Mouse (Mus musculus): ENCODE data around the gene Ccdc144b.

Gene Ccdc144b

GRCm38 (mm10) chr3:36053447-36053846 lies at the start of gene Ccdc144b:
Ccdc144b (minus strand) TSS chr3:36053547.
- no peak for DNase-seq

- no peak for DNase-seq
Measured at GRCm38 (mm10) chr3:36095371-36095770, 42.0 kb upstream of the Ccdc144b start.

DNA sequence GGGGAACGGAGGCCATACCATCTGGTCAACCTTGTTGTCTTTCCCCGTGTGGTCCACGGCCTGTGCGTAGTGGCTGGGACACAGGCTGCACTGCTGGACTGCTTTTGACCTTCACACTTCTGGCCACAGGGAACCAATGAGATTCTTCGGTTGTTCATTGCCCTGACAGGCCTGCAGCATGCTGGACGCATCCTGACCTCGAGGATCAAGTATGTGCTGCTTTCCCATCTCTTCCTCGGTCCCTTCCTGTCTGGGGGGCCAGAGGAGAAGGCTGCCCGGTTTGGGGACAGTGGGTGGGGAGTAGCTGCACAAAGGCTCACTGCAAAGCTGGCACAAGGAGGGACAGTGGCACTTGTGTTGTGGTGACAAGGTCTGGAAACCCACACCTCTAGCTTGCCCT lies 34.2 kb upstream of the Ccdc144b start:
- DNase-seq = no peak

- no peak for DNase-seq
Measured at GRCm38 (mm10) chr3:36085394-36085793, 32.0 kb upstream of the Ccdc144b start.

DNA sequence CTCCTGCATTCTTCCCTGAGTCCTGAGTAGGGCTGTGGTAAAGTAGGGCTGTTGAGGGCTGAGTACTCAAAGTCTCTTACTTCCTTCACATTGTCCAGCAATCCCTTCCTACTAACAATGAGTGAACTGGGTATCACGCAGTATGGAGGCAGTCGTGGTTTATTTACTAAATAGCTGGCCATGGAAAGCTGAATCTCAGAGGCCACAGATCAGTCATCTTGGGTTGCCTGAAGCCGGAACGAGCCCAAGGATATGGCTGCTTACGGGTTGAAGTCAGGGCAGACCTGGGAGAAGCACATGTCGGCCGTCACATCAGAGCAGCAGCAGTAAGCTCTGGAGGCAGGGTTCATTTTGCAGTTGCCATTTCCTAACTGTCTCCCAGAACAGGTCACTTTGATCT lies 30.0 kb upstream of the Ccdc144b start:
- DNase-seq = no peak

DNA sequence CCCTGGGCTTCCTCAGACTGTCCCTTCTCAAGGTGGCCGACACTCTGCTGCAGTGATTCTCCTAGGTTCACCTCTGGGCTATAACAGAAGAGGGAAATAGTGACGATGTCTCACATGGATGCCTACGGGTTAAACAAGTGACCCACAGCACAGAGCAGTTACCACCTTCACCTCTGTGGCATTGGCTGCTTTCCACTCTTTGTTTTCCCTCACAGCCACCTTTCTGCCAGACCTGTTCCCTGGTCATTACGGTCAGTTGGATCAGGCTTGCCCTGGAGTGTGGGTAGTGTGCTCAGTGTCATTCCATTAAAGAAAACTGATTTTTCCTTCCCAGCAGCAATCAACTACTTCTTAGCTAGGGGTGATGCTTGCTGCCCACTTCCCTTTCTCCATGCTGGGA lies 29.5 kb upstream of the Ccdc144b start:
- DNase-seq = no peak

- DNase-seq = no peak
Measured at GRCm38 (mm10) chr3:36080741-36081140, 27.4 kb upstream of the Ccdc144b start.

- DNase-seq = no peak
Measured at GRCm38 (mm10) chr3:36079886-36080285, 26.5 kb upstream of the Ccdc144b start.

DNA sequence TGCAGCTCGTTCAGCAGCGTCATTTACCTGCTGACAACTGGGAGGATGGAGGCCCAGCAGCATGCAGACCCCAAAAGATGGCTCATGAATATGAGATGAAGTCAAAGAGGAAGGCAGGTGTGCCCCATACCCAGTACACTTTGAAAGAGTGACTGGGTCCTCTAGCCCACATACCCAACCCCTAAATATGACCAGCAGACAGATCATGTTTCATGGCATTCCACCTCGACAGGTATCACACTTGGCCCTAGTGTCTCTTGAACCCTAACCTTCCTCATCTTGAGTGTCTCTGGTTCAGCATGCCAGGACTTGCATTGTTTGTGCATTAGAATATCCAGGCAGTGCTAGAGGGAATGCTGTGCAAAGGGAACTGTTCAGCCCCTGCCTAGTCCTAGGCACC lies 24.0 kb upstream of the Ccdc144b start:
- DNase-seq = no peak

DNA sequence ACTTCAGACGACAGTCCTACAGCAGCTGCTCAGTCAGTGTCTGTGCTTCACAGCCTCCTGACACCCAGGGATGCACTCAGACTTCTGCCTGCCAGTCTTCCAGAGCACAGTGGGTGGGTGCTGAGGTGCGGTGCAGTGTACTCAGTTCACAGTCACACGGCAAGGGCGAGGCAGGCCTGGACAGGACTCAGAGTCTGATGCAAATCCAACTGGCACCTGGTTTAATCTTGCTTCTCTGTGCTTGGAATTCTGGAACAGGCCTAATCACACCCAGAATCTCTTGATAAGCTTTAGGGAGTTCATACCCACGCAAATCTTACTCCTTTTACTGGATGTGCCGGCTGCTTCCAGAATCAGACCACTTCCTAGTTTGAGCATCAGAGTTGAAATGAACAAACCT lies 22.1 kb upstream of the Ccdc144b start:
- no peak for DNase-seq

DNA sequence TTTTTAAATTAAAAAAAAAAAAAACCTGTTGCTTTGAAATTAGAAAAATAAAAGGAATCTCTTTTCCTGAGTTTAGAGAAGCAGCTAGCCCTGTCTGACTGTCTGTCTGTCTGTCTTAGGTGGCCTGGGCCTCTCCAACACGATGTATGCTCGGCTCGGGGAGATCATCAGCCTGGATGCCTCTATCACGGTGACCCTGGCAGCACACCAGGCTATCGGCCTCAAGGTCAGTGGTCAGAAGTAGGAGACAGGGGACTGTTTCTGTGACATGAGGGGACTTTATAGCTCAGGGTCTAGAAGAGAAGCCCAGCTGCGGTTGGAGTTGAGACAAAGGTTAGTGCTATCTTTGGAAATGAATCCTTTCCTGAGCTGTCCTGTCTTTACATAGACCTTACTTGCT lies 20.9 kb upstream of the Ccdc144b start:
- no peak for DNase-seq

- DNase-seq = no peak
Measured at GRCm38 (mm10) chr3:36071047-36071446, 17.7 kb upstream of the Ccdc144b start.

DNA sequence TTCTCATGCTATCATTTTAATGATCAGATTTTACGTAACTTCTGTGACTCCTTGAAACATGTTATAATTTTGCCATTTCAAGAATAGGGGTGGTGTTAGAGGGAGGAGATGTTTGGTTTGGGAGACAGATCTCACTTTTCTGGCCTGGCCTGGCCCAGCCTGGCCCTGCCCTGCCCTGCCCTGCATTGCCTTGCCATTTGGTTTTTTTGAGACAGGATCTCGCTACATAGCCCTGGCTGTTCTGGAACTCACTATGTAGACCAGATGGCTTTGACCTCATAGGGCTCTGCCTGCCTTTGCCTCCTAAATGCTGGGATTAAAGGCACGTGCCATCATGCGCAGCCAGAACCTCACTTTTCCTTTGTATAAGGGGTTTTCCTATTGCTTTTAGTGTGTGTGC lies 17.1 kb upstream of the Ccdc144b start:
- no peak for DNase-seq

- no peak for DNase-seq
Measured at GRCm38 (mm10) chr3:36067731-36068130, 14.4 kb upstream of the Ccdc144b start.

DNA sequence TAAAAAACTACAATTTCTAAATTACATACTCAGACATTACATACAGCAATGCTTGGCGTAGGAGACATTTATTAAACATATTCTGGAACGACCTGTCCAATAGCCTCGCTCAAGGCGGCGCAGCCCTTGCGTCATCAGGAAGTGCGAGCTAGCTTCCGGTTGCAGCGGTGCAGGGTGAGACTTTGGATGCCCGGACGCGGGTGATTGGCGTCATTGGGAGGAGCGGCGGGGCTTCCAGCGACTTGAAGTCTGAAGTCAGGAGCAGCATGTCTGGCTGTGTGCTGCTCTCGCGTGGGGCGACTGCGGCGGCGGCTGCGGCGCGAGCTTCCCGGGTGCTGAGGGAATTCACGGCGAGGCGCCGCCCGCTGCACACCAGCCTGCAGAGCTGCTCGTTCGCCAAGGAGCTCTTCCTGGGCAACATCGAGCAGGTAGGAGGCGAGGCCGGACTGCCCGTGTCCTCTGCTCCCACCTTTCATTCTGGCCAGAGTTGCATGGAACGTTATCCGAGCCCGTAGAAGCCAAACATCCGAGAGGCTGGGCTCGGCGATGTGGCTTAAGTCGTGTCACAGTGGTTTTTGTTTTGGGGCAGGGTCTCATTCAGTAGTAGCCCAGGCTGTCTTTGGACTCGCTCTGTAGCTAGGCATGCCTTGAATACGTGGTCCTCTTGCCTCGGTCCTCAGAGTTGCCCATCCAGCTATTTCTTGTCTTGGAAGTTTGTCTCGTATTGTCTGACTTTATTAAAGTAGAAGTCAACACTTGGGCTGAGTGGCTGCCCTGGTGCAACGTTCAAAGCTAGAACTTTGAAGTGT lies 12.7 kb upstream of the Ccdc144b start, which contains the start of gene Acad9:
Acad9 (plus strand) TSS at position 137 of the 809 bp plus-strand sequence.
- DNase-seq = peak; percentile 98

DNA sequence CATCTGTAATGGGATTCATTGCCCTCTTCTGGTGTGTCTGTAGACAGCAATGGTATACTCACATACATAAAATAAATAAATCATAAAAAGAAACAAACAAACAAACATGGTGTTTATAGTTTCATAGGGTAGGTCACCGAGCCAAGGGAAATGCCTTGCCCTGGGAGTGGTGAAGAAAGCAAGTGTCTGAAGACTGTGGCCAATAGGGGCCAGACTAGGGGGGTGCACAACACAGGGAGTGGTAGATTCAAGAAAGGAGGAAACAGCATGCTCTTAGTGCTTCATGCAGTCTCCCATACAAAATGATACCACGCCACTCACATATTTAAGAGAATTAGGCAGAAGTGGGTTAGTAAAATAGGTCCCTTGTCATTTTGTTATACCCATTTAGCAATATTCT lies 11.8 kb upstream of the Ccdc144b start:
- DNase-seq = no peak

DNA sequence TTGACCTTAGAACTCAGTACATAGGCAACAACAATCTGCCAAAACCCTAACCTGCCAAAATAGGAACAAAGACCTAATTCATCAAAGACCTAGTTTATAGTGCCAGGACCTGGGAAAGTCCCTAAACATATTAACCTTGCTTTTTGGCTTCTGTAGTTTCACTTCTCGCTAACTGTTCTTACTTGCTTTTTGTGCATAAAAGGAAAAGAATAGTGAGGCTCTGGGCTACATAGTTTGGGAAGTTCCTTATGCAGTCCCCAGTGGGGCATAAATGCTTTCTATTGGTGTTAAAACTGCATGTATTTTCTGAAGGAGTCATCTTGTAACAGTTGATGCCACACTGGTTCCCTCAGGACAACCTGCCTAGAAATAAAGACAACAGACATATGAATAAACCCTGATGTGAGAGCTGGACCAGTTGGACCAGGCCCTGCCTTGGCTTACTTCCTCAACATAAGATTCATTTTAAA lies 11.3 kb upstream of the Ccdc144b start:
- no peak for DNase-seq

DNA sequence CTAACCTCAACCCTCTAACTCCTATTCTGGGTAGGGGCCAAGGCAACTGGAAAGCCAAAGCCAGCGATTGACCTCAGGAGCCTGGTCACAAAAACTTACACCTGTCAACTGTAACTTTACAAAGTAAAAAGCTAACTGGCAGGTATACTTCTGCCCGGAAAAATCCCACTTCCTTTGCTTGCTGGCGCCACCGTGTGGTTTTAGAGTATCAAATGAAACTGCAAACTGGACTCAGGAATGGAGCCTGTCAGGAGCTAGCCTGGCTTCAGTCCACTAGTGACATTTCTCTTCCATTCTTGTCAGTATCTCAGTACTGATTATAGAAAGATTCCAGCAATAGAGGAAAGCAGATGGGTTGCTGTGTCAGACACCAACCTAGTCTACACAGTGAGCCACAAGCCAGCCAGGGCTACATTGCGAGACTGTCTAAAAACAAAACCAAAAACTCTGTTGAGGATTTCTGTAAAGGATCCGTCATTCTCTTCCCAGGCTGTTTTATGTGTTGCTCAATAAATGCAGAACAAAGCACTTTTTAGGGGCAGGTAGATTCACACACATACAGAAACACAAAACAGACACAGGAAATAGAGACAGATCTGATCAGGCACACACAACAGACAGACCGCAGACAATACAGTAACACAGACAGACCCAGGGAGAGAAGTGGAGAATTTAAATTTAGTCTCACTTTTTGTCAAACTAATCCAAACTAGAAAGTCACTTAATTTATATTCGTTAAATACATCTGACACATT lies 6.9 kb upstream of the Ccdc144b start:
- peak; percentile 82 for DNase-seq

DNA sequence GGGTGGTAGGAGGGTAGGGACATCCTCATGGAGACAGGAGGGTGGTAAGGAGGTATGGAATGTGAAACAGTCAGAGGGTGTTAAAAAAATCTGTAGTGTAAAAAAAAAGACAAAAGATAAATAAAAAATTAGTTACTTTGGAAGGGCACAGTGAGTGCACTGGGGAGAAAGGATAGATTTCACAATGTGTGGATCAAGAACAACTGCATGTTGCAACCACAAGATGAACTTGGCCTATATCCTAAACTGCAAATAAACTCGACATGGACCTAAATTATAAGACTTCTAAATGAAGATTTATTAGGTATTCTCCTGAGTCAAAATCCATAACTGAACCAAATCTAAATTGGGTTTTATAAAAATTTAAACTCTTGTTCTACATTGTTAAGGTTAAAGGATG lies 4.2 kb downstream of the Ccdc144b start:
- DNase-seq = no peak

GRCm38 (mm10) chr3:36045086-36045485 lies 8.3 kb downstream of the Ccdc144b start:
- DNase-seq = no peak

GRCm38 (mm10) chr3:36044520-36044919 lies 8.8 kb downstream of the Ccdc144b start:
- no peak for DNase-seq

DNA sequence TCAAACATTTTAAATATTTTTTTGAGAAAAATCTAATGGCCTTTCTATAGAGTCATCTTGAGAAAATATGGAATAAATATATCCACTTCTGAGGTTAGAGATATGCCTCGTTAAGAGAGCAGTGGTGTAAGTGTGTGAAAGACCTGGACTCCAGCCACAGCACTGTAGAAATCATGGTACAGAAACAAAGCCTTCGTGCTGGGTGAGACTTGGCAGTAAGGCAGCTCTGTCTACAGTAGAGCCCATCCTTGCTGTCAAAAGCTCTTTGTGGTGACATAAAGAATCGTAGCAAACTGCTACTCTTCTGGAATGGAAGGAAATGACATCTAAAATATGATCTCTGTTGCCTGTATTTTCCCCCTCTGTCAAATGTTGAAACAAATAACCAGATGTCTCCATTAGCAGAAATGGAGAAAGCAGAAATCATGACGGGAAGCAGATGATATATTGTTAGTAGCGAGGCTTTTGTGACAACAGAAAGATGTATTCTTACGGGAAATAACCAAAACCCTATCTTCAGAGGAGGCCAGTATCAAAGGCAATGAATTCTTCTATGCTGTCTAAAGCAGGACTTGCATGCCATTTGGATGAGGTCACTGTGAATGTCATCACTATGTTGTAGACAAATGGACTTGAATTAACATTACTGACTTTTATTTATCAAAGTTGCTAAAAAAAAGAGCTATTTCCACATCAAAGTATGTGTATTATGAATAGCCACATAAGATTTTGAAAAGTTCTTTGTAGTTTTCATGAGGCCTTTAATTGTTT lies 21.4 kb downstream of the Ccdc144b start:
- DNase-seq = no peak

- DNase-seq = no peak
Measured at GRCm38 (mm10) chr3:36029993-36030392, 23.4 kb downstream of the Ccdc144b start.
